Mouse (Mus musculus) hindbrain, embryonic 12.5 days (tissue): ENCODE results near the gene Pik3c2b. TPM values are rescaled to one million over a fixed set of nuclear protein-coding genes. Genes with fewer than 3 reads are reported as not detected.

Source experiments
- ATAC-seq: fragments of 200-750 bp; cut with Nextera tagmentation; 2 replicates; pipeline ENCODE4 v1.8.0; 2017; ENCODE audit warnings: moderate TSS enrichment; ENCODE audit not compliant: low FRiP score
- H3K27ac ChIP-seq: fragments of 300-500 bp; sonication (generic); 2 replicates; pipeline ENCODE4 v1.5.1; 2016; ENCODE audit warnings: mild to moderate bottlenecking
- H3K27me3 ChIP-seq: fragments of 300-500 bp; sonication (generic); 2 replicates; pipeline ENCODE4 v1.6.1; 2016; ENCODE audit warnings: mild to moderate bottlenecking
- H3K36me3 ChIP-seq: fragments of 300-500 bp; sonication (generic); 2 replicates; pipeline ENCODE4 v1.6.1; 2016; ENCODE audit warnings: mild to moderate bottlenecking
- H3K4me1 ChIP-seq: fragments of 300-500 bp; sonication (generic); 2 replicates; pipeline ENCODE4 v1.6.1; 2016
- H3K4me2 ChIP-seq: fragments of 300-500 bp; sonication (generic); replicated peaks from 2 replicates; pipeline ENCODE4 v1.6.1; 2016; ENCODE audit warnings: mild to moderate bottlenecking
- H3K4me3 ChIP-seq: fragments of 300-500 bp; sonication (generic); 2 replicates; pipeline ENCODE4 v1.5.1; 2016; ENCODE audit warnings: mild to moderate bottlenecking
- H3K9ac ChIP-seq: fragments of 300-500 bp; sonication (generic); 2 replicates; pipeline ENCODE4 v1.6.1; 2016; ENCODE audit warnings: mild to moderate bottlenecking, moderate library complexity
- H3K9me3 ChIP-seq: fragments of 300-500 bp; sonication (generic); replicated peaks from 2 replicates; pipeline ENCODE4 v1.6.1; 2016; ENCODE audit warnings: mild to moderate bottlenecking
- WGBS: fragments of 180-500 bp; shearing (Covaris S2); methylation state at CpG from one replicate; pipeline ENCODE4 v1.1.7; 2016; 5-methylcytosine and 5-hydroxymethylcytosine counted together
- polyA plus RNA-seq: library from polyadenylated mRNA; unstranded; fragments of >200 nt; fragmentation: Nextera tagmentation; extraction: Ambion mirVana; gene quantifications from 2 replicates; pipeline ENCODE4 v1.2.1, GENCODE M21; 2016

Gene Pik3c2b
- polyA plus RNA-seq, 1 experiment from 2014 or later = 17.0 TPM

DNA sequence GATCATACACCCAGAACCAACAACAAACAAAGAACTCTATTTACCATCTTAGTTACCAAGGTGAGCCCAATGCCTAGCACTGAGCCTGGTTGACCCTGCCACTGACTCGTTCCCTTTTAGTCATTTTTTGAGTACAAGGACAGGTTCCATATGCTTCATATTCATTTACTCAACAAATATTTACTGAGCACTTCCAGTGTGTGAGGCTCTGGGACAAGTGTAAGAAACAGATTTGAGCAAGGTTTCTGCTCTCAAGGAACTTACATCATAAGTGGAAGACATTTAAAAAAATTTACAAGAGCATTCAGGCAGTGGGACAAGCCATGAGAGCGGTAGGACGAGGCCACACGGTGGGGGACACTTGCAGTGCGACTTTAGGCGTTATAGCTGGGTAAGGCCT lies 109.8 kb downstream of the Pik3c2b start:
- Histone ChIP-seq H3K4me1 (peaks cover 7% of the 10 kb centered on the region; the same call in 1 of the 2 replicates), H3K9me3 (no peaks in the 10 kb centered on the region), H3K36me3 (no peaks in the 10 kb centered on the region), H3K27me3 (0 out of 2 replicates have a peak, but pooled peaks cover 3% of the 10 kb centered on the region), H3K27ac (no peak overlapping the region), H3K4me2 (no peak overlapping the region), H3K4me3 (no peak overlapping the region), H3K9ac (no peak overlapping the region)
- ATAC-seq = no peak
- 84% methylated on average over 6 of the region's 6 CpGs for WGBS

Other genes with a start within 250 kb of the Pik3c2b start
- gene Lrrn2, start 165.4 kb upstream of the Pik3c2b start, polyA plus RNA-seq = 17.0 and 18.8 TPM in 2 replicates
- gene Mdm4, start 15.1 kb upstream of the Pik3c2b start, polyA plus RNA-seq = 47.6 and 49.1 TPM in 2 replicates
- 49.1 and 53.4 TPM in 2 replicates for gene Ppp1r15b, start 85.5 kb downstream of the Pik3c2b start, polyA plus RNA-seq
- gene Plekha6, start 118.5 kb downstream of the Pik3c2b start, polyA plus RNA-seq = 25.8 and 29.1 TPM in 2 replicates